11 mouse cellular contexts compared by ENCODE assay signal in genomic region chr13:64002945-64003459, GRCm38 (mm10).
DNase-seq lines count a peak whose midpoint lies in the region; ATAC-seq and TF ChIP-seq lines count a peak whose summit lies in the region.
"Had no signal": no experiment of that assay in that cellular context is flagged by ENCODE, and none has a peak within 500 bp of the region (broad histone marks: within the 10 kb centered on the region; RNA-seq: fewer than 3 reads in every experiment).

No protein-coding gene starts in this region.

- 2% methylated on average over 6 of the region's 6 CpGs for WGBS in embryonic facial prominence, embryonic 10.5 days
- WGBS in limb, embryonic 13.5 days = 8% methylated on average over 6 of the region's 6 CpGs

- H3K4me3 ChIP-seq in embryonic facial prominence, embryonic 10.5 days = no peak overlapping the region
- H3K4me3 ChIP-seq in limb, embryonic 13.5 days = no peak overlapping the region
- H3K4me3 ChIP-seq in left cerebral cortex, adult 2 months = no peak overlapping the region
- H3K4me3 ChIP-seq: liver, embryonic 13.5 days had no signal

- no peak overlapping the region for H3K4me2 ChIP-seq in limb, embryonic 13.5 days (replicated peaks)
- H3K4me2 ChIP-seq: liver, embryonic 13.5 days had no signal

- no peaks in the 10 kb centered on the region for H3K9me3 ChIP-seq in embryonic facial prominence, embryonic 10.5 days
- no peaks in the 10 kb centered on the region for H3K9me3 ChIP-seq in limb, embryonic 13.5 days
- H3K9me3 ChIP-seq: liver, embryonic 13.5 days had no signal

- DNase-seq in left cerebral cortex, postnatal 4 days = peak; percentile 77
- DNase-seq in left cerebral cortex, adult 8-10 months (ENCODE audit: low spot score in 2 of 2) = no peak
- peak; percentile 83 for DNase-seq in embryonic facial prominence, embryonic 10.5 days (ENCODE audit: low spot score)
- DNase-seq in retina, postnatal 1 day = peak; percentile 87
- no peak for DNase-seq in left cerebral cortex, adult 2 months (ENCODE audit: extremely low spot score in 1 of 2, low spot score in 2 of 2)
- no peak for DNase-seq in adrenal gland, postnatal 4 days (ENCODE audit: low spot score in 2 of 2)
- DNase-seq in gastrocnemius, adult 8-10 months (ENCODE audit: low spot score in 2 of 2) = no peak
- DNase-seq: gastrocnemius, postnatal 25 days; liver, embryonic 13.5 days had no signal

- TF ChIP-seq CTCF in left cerebral cortex, adult 2 months (IDR thresholded peaks at IDR 0.05) = no peak

- ATAC-seq in limb, embryonic 13.5 days (ENCODE audit: low FRiP score, low read depth) = peak; percentile 48
- ATAC-seq: activated CD4-positive, CD25-positive, alpha-beta regulatory T cell, adult 4 months had no signal

- no peaks in the 10 kb centered on the region for H3K36me3 ChIP-seq in embryonic facial prominence, embryonic 10.5 days (replicated peaks)
- H3K36me3 ChIP-seq in limb, embryonic 13.5 days = no peaks in the 10 kb centered on the region
- H3K36me3 ChIP-seq: liver, embryonic 13.5 days had no signal

- peaks cover 4% of the 10 kb centered on the region; the same call in 1 of the 2 replicates for H3K27me3 ChIP-seq in embryonic facial prominence, embryonic 10.5 days (replicated peaks; ENCODE audit: low read depth, poor library complexity, severe bottlenecking)
- no peaks in the 10 kb centered on the region; the same call in 1 of the 2 replicates for H3K27me3 ChIP-seq in limb, embryonic 13.5 days
- H3K27me3 ChIP-seq: liver, embryonic 13.5 days had no signal

- peaks cover 35% of the 10 kb centered on the region for H3K4me1 ChIP-seq in embryonic facial prominence, embryonic 10.5 days
- H3K4me1 ChIP-seq in limb, embryonic 13.5 days = peaks cover 20% of the 10 kb centered on the region
- H3K4me1 ChIP-seq: liver, embryonic 13.5 days had no signal

- H3K27ac ChIP-seq in embryonic facial prominence, embryonic 10.5 days (replicated peaks) = peak overlapping the region; percentile 79
- H3K27ac ChIP-seq in limb, embryonic 13.5 days = peak overlapping the region; percentile 52; the same call in 1 of the 2 replicates
- H3K27ac ChIP-seq in left cerebral cortex, adult 2 months = no peak overlapping the region
- H3K27ac ChIP-seq: liver, embryonic 13.5 days had no signal

- intact Hi-C loops in left cerebral cortex, postnatal 4 days (cut with DNase I) = no loop called here
- intact Hi-C loops in left cerebral cortex, adult 2 months (cut with DNase I) = no loop called here

- no peak overlapping the region for H3K9ac ChIP-seq in limb, embryonic 13.5 days
- H3K9ac ChIP-seq: liver, embryonic 13.5 days had no signal

Comparison
In these comparisons a context has a peak if more than half of its experiments do, and no peak if none do; other contexts are left out.
1. DNase-seq: peak in left cerebral cortex, postnatal 4 days (single experiment), embryonic facial prominence, embryonic 10.5 days (single experiment) and retina, postnatal 1 day (single experiment); none in left cerebral cortex, adult 8-10 months (0 of 2), left cerebral cortex, adult 2 months (0 of 2), adrenal gland, postnatal 4 days (0 of 2) and gastrocnemius, adult 8-10 months (0 of 2).